Mouse (Mus musculus): ENCODE measurements around the gene H2-DMb2.

DNA sequence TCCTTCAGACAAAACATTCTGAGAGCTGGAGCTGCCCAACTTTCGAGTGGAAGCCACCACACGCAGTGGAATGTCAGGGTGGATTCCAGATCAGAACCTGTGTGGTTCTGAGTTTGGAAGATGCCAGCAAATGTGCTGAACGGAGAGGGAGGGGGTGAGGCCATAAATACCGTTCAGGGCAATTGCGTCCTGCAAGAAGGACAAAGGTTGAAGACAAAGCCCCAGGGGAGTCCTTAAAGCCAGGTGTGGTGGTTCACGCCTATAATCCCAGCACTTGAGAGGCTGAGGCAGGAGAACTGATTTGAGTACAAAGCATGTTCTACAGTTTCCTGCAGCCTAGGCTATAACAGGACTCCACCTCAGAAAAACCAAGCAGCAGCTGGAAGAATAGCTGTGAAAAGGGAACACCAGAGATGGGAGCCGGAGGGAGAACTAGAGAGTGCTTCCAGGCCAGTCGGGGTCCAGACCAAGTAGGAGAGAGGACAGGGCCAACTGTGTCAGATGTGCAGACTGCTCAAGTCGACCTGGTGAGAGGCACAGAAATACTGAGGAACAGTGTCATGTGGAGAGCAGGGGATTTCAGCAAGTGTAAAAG lies 16.2 kb upstream of the H2-DMb2 start:
- TF ChIP-seq CTCF (IDR thresholded peaks at IDR 0.05; ENCODE audit: low read depth, low read length) (no peak), POLR2A (IDR thresholded peaks at IDR 0.05; ENCODE audit: insufficient read depth, low read length) (no peak)

Data from ES-Bruce4 (cell line).